Mouse (Mus musculus) kidney, embryonic 16.5 days (tissue): ENCODE data around the gene Il27. TPM values are rescaled to one million over a fixed set of nuclear protein-coding genes. Genes with fewer than 3 reads are reported as not detected.
A peak's percentile ranks its signal among the peaks of the same experiment; 100 is the strongest.

Experiments
- ATAC-seq: fragments of 200-750 bp; cut with Nextera tagmentation; 2 replicates; pipeline ENCODE4 v1.8.0; 2017; ENCODE audit warnings: moderate TSS enrichment; ENCODE audit not compliant: low FRiP score, low TSS enrichment
- H3K27ac ChIP-seq: fragments of 300-500 bp; sonication (generic); 2 replicates; pipeline ENCODE4 v1.5.1; 2014; ENCODE audit warnings: low read length
- H3K27me3 ChIP-seq: fragments of 300-500 bp; sonication (generic); 2 replicates; pipeline ENCODE4 v1.6.1; 2014; ENCODE audit warnings: low read length, control low read depth, mixed read lengths; ENCODE audit not compliant: insufficient read depth
- H3K36me3 ChIP-seq: fragments of 300-500 bp; sonication (generic); 2 replicates; pipeline ENCODE4 v1.6.1; 2014; ENCODE audit warnings: low read length, control low read depth, mixed read lengths; ENCODE audit not compliant: insufficient read depth
- H3K4me1 ChIP-seq: fragments of 300-500 bp; sonication (generic); 2 replicates; pipeline ENCODE4 v1.6.1; 2014; ENCODE audit warnings: low read length, control low read depth, mixed read lengths; ENCODE audit not compliant: insufficient read depth
- H3K4me2 ChIP-seq: fragments of 300-500 bp; sonication (generic); replicated peaks from 2 replicates; pipeline ENCODE4 v1.6.1; 2014; ENCODE audit warnings: low read depth, low read length
- H3K4me3 ChIP-seq: fragments of 300-500 bp; sonication (generic); 2 replicates; pipeline ENCODE4 v1.5.1; 2014; ENCODE audit warnings: mild to moderate bottlenecking, low read length
- H3K9ac ChIP-seq: fragments of 300-500 bp; sonication (generic); replicated peaks from 2 replicates; pipeline ENCODE4 v1.6.1; 2014; ENCODE audit warnings: low read length
- H3K9me3 ChIP-seq: fragments of 300-500 bp; sonication (generic); 2 replicates; pipeline ENCODE4 v1.6.1; 2016; ENCODE audit warnings: low read length, control low read depth
- WGBS: fragments of 180-500 bp; shearing (Covaris S2); extraction: QIAGEN DNeasy Blood & Tissue Kit; methylation state at CpG from one replicate; pipeline ENCODE4 v1.1.7; 2014; 5-methylcytosine and 5-hydroxymethylcytosine counted together
- polyA plus RNA-seq: library from polyadenylated mRNA; unstranded; fragments of >200 nt; fragmentation: Nextera tagmentation; extraction: Ambion mirVana; gene quantifications from 2 replicates; pipeline ENCODE4 v1.2.1, GENCODE M21; 2015

Il27 gene
- polyA plus RNA-seq, 1 experiment from 2014 or later = not detected

GRCm38 (mm10) chr7:126628111-126628510 lies 33.4 kb upstream of the Il27 start:
- Histone ChIP-seq H3K9me3 (no peaks in the 10 kb centered on the region), H3K4me3 (no peak overlapping the region), H3K27me3 (no peaks in the 10 kb centered on the region), H3K9ac (0 out of 2 replicates have a peak overlapping the region, but pooled peaks have one; percentile 5), H3K4me1 (peaks cover 9% of the 10 kb centered on the region; the same call in 1 of the 2 replicates), H3K36me3 (no peaks in the 10 kb centered on the region), H3K4me2 (no peak overlapping the region), H3K27ac (peak overlapping the region; percentile 50; the same call in 1 of the 2 replicates)
- 33% methylated on average over 6 of the region's 6 CpGs for WGBS
- no peak for ATAC-seq

GRCm38 (mm10) chr7:126625807-126626600 lies 31.3 kb upstream of the Il27 start:
- Histone ChIP-seq H3K36me3 (no peaks in the 10 kb centered on the region), H3K27ac (no peak overlapping the region), H3K27me3 (no peaks in the 10 kb centered on the region), H3K4me2 (no peak overlapping the region), H3K9ac (no peak overlapping the region), H3K4me1 (peaks cover 9% of the 10 kb centered on the region; the same call in 1 of the 2 replicates), H3K9me3 (no peaks in the 10 kb centered on the region), H3K4me3 (no peak overlapping the region)
- ATAC-seq = no peak
- 89% methylated on average over 3 of the region's 3 CpGs for WGBS

GRCm38 (mm10) chr7:126625369-126625768 lies 30.6 kb upstream of the Il27 start:
- 32% methylated on average over 6 of the region's 6 CpGs for WGBS
- no peaks in the 10 kb centered on the region for H3K36me3 ChIP-seq
- H3K4me1 ChIP-seq = peaks cover 9% of the 10 kb centered on the region; the same call in 1 of the 2 replicates
- no peak overlapping the region for H3K9ac ChIP-seq
- peak; percentile 84 for ATAC-seq
- no peak overlapping the region for H3K4me3 ChIP-seq
- H3K27ac ChIP-seq = no peak overlapping the region
- H3K4me2 ChIP-seq = no peak overlapping the region
- no peaks in the 10 kb centered on the region for H3K9me3 ChIP-seq
- no peaks in the 10 kb centered on the region for H3K27me3 ChIP-seq

DNA sequence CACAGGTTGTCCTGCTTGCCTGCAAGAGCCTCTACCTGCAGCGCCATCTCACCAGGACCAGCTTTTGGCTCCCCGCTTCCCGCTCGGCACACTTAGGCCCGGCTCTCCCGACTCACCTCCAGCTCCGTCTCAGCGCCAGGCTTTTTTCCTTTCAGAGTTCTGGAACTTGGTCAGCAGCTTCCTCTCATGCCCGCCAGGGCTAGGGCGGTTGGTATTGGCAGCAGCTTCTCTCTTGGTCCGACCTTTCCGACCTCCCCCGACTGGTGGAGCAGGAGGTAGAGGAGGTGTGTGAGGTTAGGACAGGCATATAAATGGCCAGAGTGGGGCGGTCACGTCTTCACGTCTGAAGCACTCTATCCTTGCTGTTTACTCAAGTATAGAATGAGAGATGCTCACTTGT lies 30.0 kb upstream of the Il27 start:
- no peak overlapping the region for H3K9ac ChIP-seq
- no peaks in the 10 kb centered on the region for H3K27me3 ChIP-seq
- no peak overlapping the region for H3K4me2 ChIP-seq
- ATAC-seq = no peak
- no peak overlapping the region for H3K27ac ChIP-seq
- H3K9me3 ChIP-seq = no peaks in the 10 kb centered on the region
- no peak overlapping the region for H3K4me3 ChIP-seq
- H3K36me3 ChIP-seq = no peaks in the 10 kb centered on the region
- 71% methylated on average over 16 of the region's 16 CpGs for WGBS
- peaks cover 9% of the 10 kb centered on the region; the same call in 1 of the 2 replicates for H3K4me1 ChIP-seq

DNA sequence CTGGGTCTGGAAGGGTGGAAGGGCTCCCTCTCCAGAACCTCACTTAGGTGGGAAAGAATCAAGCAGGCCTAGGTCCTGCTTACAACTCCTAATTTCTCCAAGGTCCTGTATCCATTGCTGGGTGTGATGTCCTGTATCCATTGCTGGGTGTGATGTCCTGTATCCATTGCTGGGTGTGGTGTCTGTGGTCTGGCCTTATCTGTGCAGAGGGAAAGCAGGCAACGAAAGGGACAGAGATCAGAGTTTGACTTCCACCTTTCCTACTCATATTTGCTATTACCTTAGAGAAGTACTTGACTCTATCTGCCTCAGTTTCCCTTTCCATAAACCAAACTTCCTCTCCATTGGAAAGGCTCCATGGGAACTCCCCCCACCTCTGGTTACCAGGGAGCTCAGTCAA lies 28.6 kb upstream of the Il27 start:
- H3K9ac ChIP-seq = no peak overlapping the region
- H3K27ac ChIP-seq = no peak overlapping the region
- no peak overlapping the region for H3K4me2 ChIP-seq
- H3K4me3 ChIP-seq = no peak overlapping the region
- no peaks in the 10 kb centered on the region for H3K36me3 ChIP-seq
- H3K4me1 ChIP-seq = peaks cover 9% of the 10 kb centered on the region; the same call in 1 of the 2 replicates
- 91% methylated on average over 1 of the region's 1 CpGs for WGBS
- H3K9me3 ChIP-seq = no peaks in the 10 kb centered on the region
- no peak for ATAC-seq
- no peaks in the 10 kb centered on the region for H3K27me3 ChIP-seq

DNA sequence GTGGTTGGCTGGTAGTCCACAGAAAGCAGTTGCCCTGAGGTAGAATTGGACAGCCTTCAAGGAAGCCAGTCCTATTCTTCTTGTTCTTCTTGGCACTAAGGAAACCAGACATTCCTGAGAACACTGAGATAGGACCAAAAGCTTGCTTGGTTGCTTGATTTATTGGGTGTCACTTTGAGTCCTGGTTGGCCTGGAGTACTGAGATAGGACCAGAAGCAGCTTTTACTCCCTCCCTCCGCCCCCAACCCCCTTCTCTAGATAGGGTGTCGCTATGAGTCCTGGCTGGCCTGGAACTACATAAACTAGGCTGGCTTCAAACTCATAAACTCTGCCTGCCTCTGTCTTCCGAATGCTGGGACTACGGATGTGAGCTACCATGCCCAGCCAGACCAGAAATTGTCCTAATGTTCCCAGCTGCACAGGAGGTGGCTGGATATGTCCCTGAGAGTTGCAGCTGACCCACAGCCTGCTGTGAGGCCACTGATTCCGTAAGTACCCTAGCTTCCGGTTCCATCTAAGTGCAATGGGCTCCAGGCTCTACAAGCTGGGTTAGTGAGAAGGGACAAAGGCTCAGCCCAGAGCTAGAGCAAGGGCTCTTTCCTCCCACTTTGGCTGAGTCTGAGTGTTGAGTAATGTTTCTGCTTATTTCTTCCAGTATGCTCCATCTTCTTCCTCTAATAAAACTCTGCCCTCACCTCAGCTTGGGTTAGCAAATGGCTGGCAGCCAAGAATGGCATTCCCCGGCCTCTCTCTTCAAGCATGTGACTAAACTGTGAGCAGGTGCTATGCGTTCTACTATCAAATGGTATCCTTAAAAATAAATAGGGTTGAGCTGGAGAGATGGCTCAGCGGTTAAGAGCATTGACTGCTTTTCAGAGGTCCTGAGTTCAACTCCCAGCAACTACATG lies 27.0 kb upstream of the Il27 start:
- Histone ChIP-seq H3K27ac (no peak overlapping the region), H3K4me2 (no peak overlapping the region), H3K4me1 (peaks cover 9% of the 10 kb centered on the region; the same call in 1 of the 2 replicates), H3K27me3 (no peaks in the 10 kb centered on the region), H3K9me3 (no peaks in the 10 kb centered on the region), H3K36me3 (no peaks in the 10 kb centered on the region), H3K4me3 (no peak overlapping the region), H3K9ac (no peak overlapping the region)
- ATAC-seq = no peak
- WGBS = 79% methylated on average over 9 of the region's 9 CpGs

DNA sequence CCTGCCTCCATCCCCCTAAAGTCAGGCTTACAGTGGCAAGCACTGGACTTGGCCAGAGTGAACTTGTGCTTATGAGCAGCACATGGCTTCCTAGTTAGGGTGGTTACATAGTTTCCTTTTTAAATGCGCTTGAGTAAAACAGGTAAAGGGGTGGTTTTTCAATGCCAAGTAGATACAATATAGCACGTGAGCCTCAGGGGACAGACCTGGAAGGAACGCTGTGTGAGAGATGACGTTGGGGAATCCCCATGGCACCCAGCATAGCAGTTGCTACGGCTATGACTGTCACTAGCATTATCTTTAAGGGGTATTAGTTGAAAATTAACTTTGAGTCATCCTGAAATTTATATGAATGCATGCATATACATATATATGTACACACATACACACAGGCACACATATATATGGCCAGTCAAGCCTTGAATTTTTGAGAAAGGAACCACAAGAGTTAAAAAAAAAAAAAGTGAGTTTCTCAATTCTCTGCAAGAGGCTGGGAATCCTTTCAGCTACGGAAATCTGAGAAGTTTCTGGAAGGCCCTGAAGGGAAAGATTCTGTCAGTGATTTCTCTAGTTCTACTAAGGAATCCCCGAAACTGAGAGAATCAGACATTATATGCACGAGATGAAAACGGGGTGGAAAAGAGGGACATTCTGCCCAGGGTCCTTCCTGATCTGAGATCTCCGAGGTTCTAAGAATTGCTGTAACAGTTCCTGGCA lies 25.0 kb upstream of the Il27 start:
- WGBS = 72% methylated on average over 10 of the region's 10 CpGs
- no peak overlapping the region for H3K4me2 ChIP-seq
- no peak for ATAC-seq
- H3K4me1 ChIP-seq = no peaks in the 10 kb centered on the region
- no peak overlapping the region for H3K9ac ChIP-seq
- no peak overlapping the region for H3K27ac ChIP-seq
- no peak overlapping the region for H3K4me3 ChIP-seq
- H3K36me3 ChIP-seq = no peaks in the 10 kb centered on the region
- H3K9me3 ChIP-seq = no peaks in the 10 kb centered on the region
- no peaks in the 10 kb centered on the region for H3K27me3 ChIP-seq

GRCm38 (mm10) chr7:126616707-126617106 lies 22.0 kb upstream of the Il27 start:
- Histone ChIP-seq H3K4me1 (no peaks in the 10 kb centered on the region), H3K9ac (no peak overlapping the region), H3K27ac (no peak overlapping the region), H3K4me3 (no peak overlapping the region), H3K36me3 (no peaks in the 10 kb centered on the region), H3K4me2 (no peak overlapping the region), H3K27me3 (no peaks in the 10 kb centered on the region), H3K9me3 (no peaks in the 10 kb centered on the region)
- 75% methylated on average over 3 of the region's 3 CpGs for WGBS
- ATAC-seq = no peak

- Histone ChIP-seq H3K4me3 (no peak overlapping the region), H3K27me3 (no peaks in the 10 kb centered on the region), H3K4me1 (no peaks in the 10 kb centered on the region), H3K4me2 (no peak overlapping the region), H3K27ac (no peak overlapping the region), H3K9me3 (no peaks in the 10 kb centered on the region), H3K9ac (no peak overlapping the region), H3K36me3 (no peaks in the 10 kb centered on the region)
- 75% methylated on average over 3 of the region's 3 CpGs for WGBS
- ATAC-seq = no peak
Observed at GRCm38 (mm10) chr7:126612736-126613135, 18.0 kb upstream of the Il27 start.
